Mouse (Mus musculus) liver, adult 2 months (tissue): ENCODE data around the gene Ccdc27. TPM values are rescaled to one million over a fixed set of nuclear protein-coding genes. Genes with fewer than 3 reads are reported as not detected.

Source experiments
- DNase-seq: peaks from one replicate; pipeline ENCODE4 v3.0.0-alpha.2; 2011; ENCODE audit warnings: low read depth, low spot score; ENCODE audit errors: extremely low read depth
- H3K27ac ChIP-seq: fragments of 200-500 bp; replicated peaks from 2 replicates; pipeline ENCODE4 v1.5.1; 2012; ENCODE audit warnings: low read depth, mild to moderate bottlenecking, control low read depth, inconsistent platforms, low read length; ENCODE audit not compliant: insufficient read depth
- H3K27me3 ChIP-seq: fragments of 200-500 bp; 2 replicates; pipeline ENCODE4 v1.6.1; 2012; ENCODE audit warnings: mild to moderate bottlenecking, moderate library complexity, low read length, inconsistent platforms; ENCODE audit not compliant: control insufficient read depth, insufficient read depth
- H3K36me3 ChIP-seq: fragments of 200-500 bp; 2 replicates; pipeline ENCODE4 v1.6.1; 2012; ENCODE audit warnings: low read length, inconsistent platforms; ENCODE audit not compliant: control insufficient read depth, insufficient read depth
- H3K4me1 ChIP-seq: fragments of 200-500 bp; 2 replicates; pipeline ENCODE4 v1.6.1; 2011; ENCODE audit warnings: low read length; ENCODE audit not compliant: control insufficient read depth, insufficient read depth
- H3K4me3 ChIP-seq: fragments of 200-500 bp; 2 replicates; pipeline ENCODE4 v1.5.1; 2011; ENCODE audit warnings: low read depth, mild to moderate bottlenecking, control low read depth, low read length, moderate library complexity; ENCODE audit not compliant: insufficient read depth
- H3K79me2 ChIP-seq: fragments of 200-500 bp; 2 replicates; pipeline ENCODE4 v1.6.1; 2012; ENCODE audit warnings: inconsistent platforms, mild to moderate bottlenecking, low read length, moderate library complexity; ENCODE audit not compliant: control insufficient read depth, insufficient read depth
- H3K9ac ChIP-seq: fragments of 200-500 bp; 2 replicates; pipeline ENCODE4 v1.6.1; 2012; ENCODE audit warnings: low read depth, mild to moderate bottlenecking, control low read depth, inconsistent platforms, low read length
- CTCF ChIP-seq: fragments of 200-500 bp; IDR thresholded peaks from 2 replicates; pipeline ENCODE4 v1.5.1; 2011; ENCODE audit warnings: low read depth, low read length, control low read depth
- POLR2A ChIP-seq: fragments of 200-500 bp; IDR thresholded peaks from 2 replicates; pipeline ENCODE4 v1.6.1; 2011; ENCODE audit warnings: low read length, control low read depth; ENCODE audit not compliant: insufficient read depth; ENCODE audit errors: extremely low read depth
- WGBS: fragments of 180-500 bp; shearing (Covaris S2); methylation state at CpG from one replicate; pipeline ENCODE4 v1.1.7; 2018; 5-methylcytosine and 5-hydroxymethylcytosine counted together
- polyA plus RNA-seq: library from polyadenylated mRNA; depleted of rRNA; stranded (reverse); fragments of >200 nt; gene quantifications from 2 replicates; pipeline ENCODE4 v1.2.3, GENCODE M21; 2012; rRNA removed
- total RNA-seq: library from RNA; depleted of rRNA; stranded (reverse); fragments of >200 nt; gene quantifications from 2 replicates; pipeline ENCODE4 v1.2.3, GENCODE M21; 2014; rRNA removed

Ccdc27 gene
- total RNA-seq (not detected in 2 replicates), polyA plus RNA-seq (not detected in 2 replicates)

DNA sequence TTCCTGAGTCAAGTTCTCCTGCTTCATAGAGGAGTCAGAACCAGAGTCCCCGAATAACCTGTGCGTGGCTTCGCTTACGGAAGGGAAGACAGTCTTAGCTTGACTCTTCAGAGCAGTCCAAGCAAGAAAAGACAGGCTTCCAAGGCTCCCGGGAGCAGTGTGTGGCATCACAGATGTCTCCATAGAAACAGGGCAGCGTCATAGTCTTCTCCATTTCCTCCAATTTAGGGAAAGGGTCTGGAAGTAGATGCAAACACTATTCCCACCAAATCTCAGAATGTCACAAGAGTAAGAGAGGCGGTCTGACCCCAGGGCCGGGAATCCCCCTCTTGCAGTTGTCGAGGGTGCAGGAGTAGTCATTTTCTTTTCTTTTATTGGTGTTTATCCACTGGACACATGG is at the start of gene Ccdc27:
Gene Ccdc27 (minus strand): TSS at position 101 of the 400 bp plus-strand sequence.
- Histone ChIP-seq H3K27me3 (no peaks in the 10 kb centered on the region), H3K27ac (no peak within 1 kb of the TSS), H3K4me3 (no peak within 1 kb of the TSS), H3K36me3 (no peaks in the 10 kb centered on the region), H3K79me2 (no peaks in the 10 kb centered on the region), H3K4me1 (no peaks in the 10 kb centered on the region), H3K9ac (no peak within 1 kb of the TSS)
- TF ChIP-seq CTCF (no peak), POLR2A (no peak)
- WGBS: 82% methylated on average over 9 of the region's 9 CpGs
- DNase-seq: no peak

DNA sequence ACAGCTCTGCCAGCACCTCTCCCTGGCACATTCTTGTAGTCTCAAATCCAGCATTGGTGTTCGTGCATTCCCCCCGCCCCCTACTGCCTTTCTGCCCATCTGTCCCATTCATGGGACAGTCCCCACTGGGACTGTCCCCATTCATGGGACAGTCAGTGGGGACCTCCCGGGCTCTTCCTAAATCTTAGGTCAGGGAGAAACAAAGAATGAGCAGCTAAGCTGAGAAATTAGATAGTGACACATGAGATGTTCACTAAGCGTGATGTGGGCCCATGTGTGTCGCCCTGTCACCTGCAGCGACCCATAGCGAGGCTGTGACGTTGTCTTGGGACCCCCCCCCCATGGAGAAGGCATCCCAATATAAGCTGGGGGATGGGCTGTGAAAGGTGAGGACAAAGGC is 48.9 kb upstream of the Ccdc27 start:
- H3K9ac ChIP-seq: no peak overlapping the region
- no peaks in the 10 kb centered on the region for H3K27me3 ChIP-seq
- TF ChIP-seq POLR2A: no peak
- TF ChIP-seq CTCF: no peak
- no peaks in the 10 kb centered on the region for H3K36me3 ChIP-seq
- H3K4me1 ChIP-seq: no peaks in the 10 kb centered on the region
- H3K27ac ChIP-seq: no peak overlapping the region
- 61% methylated on average over 8 of the region's 8 CpGs for WGBS
- no peak for DNase-seq
- no peaks in the 10 kb centered on the region for H3K79me2 ChIP-seq
- H3K4me3 ChIP-seq: no peak overlapping the region

DNA sequence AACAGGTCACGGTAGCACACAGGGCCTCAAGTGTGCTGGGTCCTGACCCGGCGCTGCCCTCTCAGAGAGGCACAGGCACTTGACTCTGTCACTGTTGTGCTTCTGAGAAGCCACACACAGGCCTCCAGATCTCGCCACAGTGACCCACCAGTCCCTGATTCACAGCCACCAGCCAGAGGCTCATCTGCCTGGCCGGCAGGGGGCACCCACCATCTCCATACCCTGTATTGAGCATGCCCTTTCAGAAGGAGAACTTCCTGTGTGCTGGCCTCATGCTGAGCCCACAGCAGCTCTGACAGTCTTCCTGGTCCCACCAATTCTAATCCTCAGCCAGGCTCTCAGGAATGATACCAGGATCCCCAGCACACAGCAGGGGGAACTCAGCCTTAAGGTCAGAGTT is 46.7 kb upstream of the Ccdc27 start:
- TF ChIP-seq CTCF (peak; percentile 60), POLR2A (no peak)
- H3K4me1 ChIP-seq: no peaks in the 10 kb centered on the region
- no peak overlapping the region for H3K27ac ChIP-seq
- no peaks in the 10 kb centered on the region for H3K36me3 ChIP-seq
- DNase-seq: no peak
- H3K9ac ChIP-seq: no peak overlapping the region
- H3K4me3 ChIP-seq: no peak overlapping the region
- WGBS: 55% methylated on average over 5 of the region's 5 CpGs
- H3K27me3 ChIP-seq: no peaks in the 10 kb centered on the region
- no peaks in the 10 kb centered on the region for H3K79me2 ChIP-seq

DNA sequence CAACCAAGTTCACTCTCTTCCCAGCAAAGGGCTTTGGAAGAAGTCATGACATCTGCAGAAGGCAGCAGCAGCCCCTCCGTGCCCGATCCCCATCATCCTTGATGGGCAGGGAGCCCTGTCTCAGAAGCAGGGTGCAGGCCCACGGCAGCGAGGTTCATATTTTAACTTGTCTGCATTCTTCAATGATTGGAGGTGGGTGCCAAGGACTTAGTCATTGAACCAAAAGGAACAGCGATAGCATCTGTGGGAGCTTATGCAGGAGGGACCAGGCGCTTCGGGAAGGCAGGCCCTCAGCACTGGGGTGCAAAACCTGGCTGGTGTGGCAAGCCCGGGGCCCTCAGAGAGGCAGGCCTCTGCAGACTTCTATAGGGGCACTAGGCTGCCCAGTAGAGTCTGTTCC is 44.0 kb upstream of the Ccdc27 start:
- H3K27ac ChIP-seq: no peak overlapping the region
- no peak for TF ChIP-seq CTCF
- no peak for TF ChIP-seq POLR2A
- 87% methylated on average over 8 of the region's 8 CpGs for WGBS
- H3K36me3 ChIP-seq: no peaks in the 10 kb centered on the region
- no peak overlapping the region for H3K9ac ChIP-seq
- no peaks in the 10 kb centered on the region for H3K4me1 ChIP-seq
- H3K27me3 ChIP-seq: no peaks in the 10 kb centered on the region
- no peaks in the 10 kb centered on the region for H3K79me2 ChIP-seq
- no peak overlapping the region for H3K4me3 ChIP-seq
- DNase-seq: no peak

DNA sequence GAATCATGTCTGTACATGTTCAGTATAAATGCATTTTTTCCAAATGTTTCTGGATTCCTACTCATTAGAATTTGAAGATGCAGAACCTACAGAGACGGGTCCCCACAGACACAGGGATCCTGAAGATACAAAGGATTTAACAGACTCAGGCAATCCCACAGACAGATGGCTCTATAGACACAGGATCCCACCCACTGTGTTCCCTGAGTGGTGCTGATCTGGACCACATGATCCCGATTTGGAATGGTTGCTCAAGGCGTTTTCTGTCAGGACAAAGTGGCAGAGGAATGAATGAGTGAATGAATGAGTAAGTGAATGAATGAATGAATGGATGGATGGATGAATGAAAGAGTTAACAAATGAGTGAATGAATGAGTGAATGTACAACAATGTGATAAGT is 43.4 kb upstream of the Ccdc27 start:
- TF ChIP-seq POLR2A (no peak), CTCF (no peak)
- Histone ChIP-seq H3K4me1 (no peaks in the 10 kb centered on the region), H3K36me3 (no peaks in the 10 kb centered on the region), H3K9ac (no peak overlapping the region), H3K79me2 (no peaks in the 10 kb centered on the region), H3K4me3 (no peak overlapping the region), H3K27me3 (no peaks in the 10 kb centered on the region), H3K27ac (no peak overlapping the region)
- DNase-seq: no peak
- 73% methylated on average over 3 of the region's 3 CpGs for WGBS

DNA sequence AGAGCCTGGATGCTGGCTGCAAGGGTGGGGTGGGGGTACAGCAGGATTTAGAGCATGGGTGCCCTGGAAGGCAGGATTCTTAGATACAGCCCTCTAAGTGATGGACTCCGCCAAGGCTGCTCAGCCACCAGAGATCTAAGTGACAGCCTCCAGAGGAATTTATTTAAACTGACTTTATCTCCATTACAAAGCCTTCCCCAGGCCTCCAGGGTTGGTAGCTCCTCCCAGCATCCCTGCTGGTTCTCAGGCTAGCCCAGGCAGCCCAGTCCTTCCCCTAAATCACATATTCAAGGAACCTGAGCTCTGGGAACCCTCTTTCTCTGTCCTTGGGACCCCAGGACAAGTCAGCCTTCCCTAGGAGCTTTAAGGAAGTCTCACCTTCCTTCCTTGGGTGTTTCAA is 39.5 kb upstream of the Ccdc27 start:
- Histone ChIP-seq H3K4me3 (no peak overlapping the region), H3K79me2 (no peaks in the 10 kb centered on the region), H3K27me3 (no peaks in the 10 kb centered on the region), H3K36me3 (no peaks in the 10 kb centered on the region), H3K9ac (no peak overlapping the region), H3K27ac (no peak overlapping the region), H3K4me1 (no peaks in the 10 kb centered on the region)
- TF ChIP-seq POLR2A (no peak), CTCF (no peak)
- WGBS: 69% methylated on average over 1 of the region's 1 CpGs
- DNase-seq: no peak
